In the genomic region with DNA sequence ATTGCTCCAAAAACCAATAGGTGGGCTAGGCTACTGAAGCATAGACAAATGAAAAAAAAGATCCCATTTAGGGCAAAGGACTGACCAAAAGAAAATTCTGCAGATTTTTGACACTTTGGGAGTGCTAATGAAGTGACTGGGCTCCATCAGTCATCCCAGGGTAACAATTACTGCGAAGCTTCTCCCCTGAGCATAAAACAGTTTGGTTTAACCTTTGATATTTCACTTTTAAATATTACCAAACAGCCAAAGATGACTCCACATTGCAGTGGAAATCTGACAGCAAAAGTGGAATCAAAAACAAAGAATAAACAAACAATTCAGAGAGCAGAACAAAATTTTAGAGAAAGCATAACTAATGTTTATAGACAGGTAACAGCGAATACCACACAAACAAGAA, we compare ENCODE assay signal across 41 mouse cellular contexts. TPM values are rescaled to one million over a fixed set of nuclear protein-coding genes. Genes with fewer than 3 reads are reported as not detected.
"Had no signal": no experiment of that assay in that cellular context is flagged by ENCODE, and none has a peak within 500 bp of the region (broad histone marks: within the 10 kb centered on the region; RNA-seq: fewer than 3 reads in every experiment).

No protein-coding gene starts in this region.

- ATAC-seq: liver, embryonic 12.5 days; lung, postnatal 0 days; midbrain, embryonic 13.5 days; midbrain, embryonic 15.5 days; midbrain, embryonic 16.5 days had no signal

- H3K36me3 ChIP-seq: limb, embryonic 10.5 days; limb, embryonic 12.5 days; limb, embryonic 13.5 days; limb, embryonic 15.5 days; liver, embryonic 12.5 days; liver, embryonic 13.5 days; liver, embryonic 15.5 days; lung, embryonic 15.5 days; midbrain, embryonic 10.5 days; midbrain, embryonic 12.5 days; midbrain, embryonic 13.5 days; midbrain, embryonic 15.5 days; neural tube, embryonic 12.5 days had no signal

- H3K4me1 ChIP-seq: limb, embryonic 10.5 days; liver, embryonic 12.5 days; liver, embryonic 13.5 days; liver, embryonic 15.5 days; midbrain, embryonic 12.5 days; midbrain, embryonic 15.5 days; neural tube, embryonic 12.5 days had no signal

- H3K27me3 ChIP-seq: limb, embryonic 13.5 days; limb, embryonic 15.5 days; liver, embryonic 15.5 days; lung, embryonic 15.5 days; midbrain, embryonic 12.5 days; midbrain, embryonic 13.5 days; midbrain, embryonic 15.5 days; neural tube, embryonic 12.5 days had no signal

- H3K9me3 ChIP-seq: limb, embryonic 10.5 days; limb, embryonic 12.5 days; limb, embryonic 13.5 days; limb, embryonic 15.5 days; liver, embryonic 12.5 days; liver, embryonic 13.5 days; liver, embryonic 15.5 days; lung, embryonic 15.5 days; megakaryocyte, embryonic 14.5 days; midbrain, embryonic 10.5 days; midbrain, embryonic 12.5 days; midbrain, embryonic 13.5 days; midbrain, embryonic 15.5 days; neural tube, embryonic 12.5 days had no signal

- H3K4me3 ChIP-seq: limb, embryonic 10.5 days; limb, embryonic 12.5 days; limb, embryonic 13.5 days; limb, embryonic 15.5 days; liver, embryonic 12.5 days; liver, embryonic 13.5 days; liver, embryonic 15.5 days; lung, embryonic 15.5 days; megakaryocyte, embryonic 14.5 days; midbrain, embryonic 10.5 days; midbrain, embryonic 12.5 days; midbrain, embryonic 13.5 days; midbrain, embryonic 15.5 days; myocyte; neural tube, embryonic 12.5 days had no signal

- H3K9ac ChIP-seq: limb, embryonic 12.5 days; limb, embryonic 13.5 days; limb, embryonic 15.5 days; liver, embryonic 12.5 days; liver, embryonic 13.5 days; liver, embryonic 14.5 days; liver, embryonic 15.5 days; lung, embryonic 14.5 days; lung, embryonic 15.5 days; midbrain, embryonic 12.5 days; midbrain, embryonic 13.5 days; midbrain, embryonic 15.5 days; neural tube, embryonic 12.5 days had no signal

- DNase-seq: left cerebral cortex, postnatal 4 days; liver; liver, embryonic 13.5 days; lung, adult 18-20 months; lung, adult 2 months; lung, embryonic 14.5 days; lung, postnatal 10 days; lung, postnatal 14 days; lung, postnatal 36 days; lung, postnatal 4 days; midbrain, embryonic 14.5 days had no signal

- H3K27ac ChIP-seq: limb, embryonic 10.5 days; limb, embryonic 12.5 days; limb, embryonic 13.5 days; limb, embryonic 15.5 days; liver, embryonic 12.5 days; liver, embryonic 13.5 days; liver, embryonic 14.5 days; liver, embryonic 15.5 days; lung, embryonic 15.5 days; macrophage; midbrain, embryonic 10.5 days; midbrain, embryonic 12.5 days; midbrain, embryonic 13.5 days; midbrain, embryonic 15.5 days; neural tube, embryonic 12.5 days had no signal

- H3K4me2 ChIP-seq: limb, embryonic 12.5 days; limb, embryonic 13.5 days; limb, embryonic 15.5 days; liver, embryonic 11.5 days; liver, embryonic 12.5 days; liver, embryonic 13.5 days; liver, embryonic 15.5 days; lung, embryonic 14.5 days; lung, embryonic 15.5 days; midbrain, embryonic 11.5 days; midbrain, embryonic 12.5 days; midbrain, embryonic 13.5 days; midbrain, embryonic 15.5 days; neural tube, embryonic 12.5 days had no signal

RNA-seq across cellular contexts. Expression of gene Clrn2, which starts 27.6 kb away (rescaled TPM):
- total RNA-seq: left cerebral cortex, postnatal 4 days; megakaryocyte progenitor cell, adult 5-6 weeks; megakaryocyte, adult 5-6 weeks; megakaryocyte-erythroid progenitor cell, adult 5-6 weeks; monocyte, adult 5-6 weeks had no signal
- polyA plus RNA-seq: limb, embryonic 10.5 days; limb, embryonic 11.5 days; limb, embryonic 13.5 days; limb, embryonic 14.5 days; limb, embryonic 15.5 days; liver, embryonic 11.5 days; liver, embryonic 12.5 days; liver, embryonic 13.5 days; liver, embryonic 14.5 days; liver, embryonic 15.5 days; liver, embryonic 16.5 days; lung, adult 2 months; lung, embryonic 14.5 days; lung, embryonic 15.5 days; lung, embryonic 16.5 days; lung, postnatal 0 days; macrophage; midbrain, embryonic 10.5 days; midbrain, embryonic 13.5 days; midbrain, embryonic 14.5 days; midbrain, postnatal 0 days; myocyte; neural tube, embryonic 11.5 days; neural tube, embryonic 12.5 days had no signal
